Mouse (Mus musculus): Measurements from ENCODE around the gene Spred1.
"Not testable (repeated sequence)": the region's sequence is repeated elsewhere in the genome, so short reads cannot be mapped to it uniquely, and the experiment has no call there.

Gene Spred1

DNA sequence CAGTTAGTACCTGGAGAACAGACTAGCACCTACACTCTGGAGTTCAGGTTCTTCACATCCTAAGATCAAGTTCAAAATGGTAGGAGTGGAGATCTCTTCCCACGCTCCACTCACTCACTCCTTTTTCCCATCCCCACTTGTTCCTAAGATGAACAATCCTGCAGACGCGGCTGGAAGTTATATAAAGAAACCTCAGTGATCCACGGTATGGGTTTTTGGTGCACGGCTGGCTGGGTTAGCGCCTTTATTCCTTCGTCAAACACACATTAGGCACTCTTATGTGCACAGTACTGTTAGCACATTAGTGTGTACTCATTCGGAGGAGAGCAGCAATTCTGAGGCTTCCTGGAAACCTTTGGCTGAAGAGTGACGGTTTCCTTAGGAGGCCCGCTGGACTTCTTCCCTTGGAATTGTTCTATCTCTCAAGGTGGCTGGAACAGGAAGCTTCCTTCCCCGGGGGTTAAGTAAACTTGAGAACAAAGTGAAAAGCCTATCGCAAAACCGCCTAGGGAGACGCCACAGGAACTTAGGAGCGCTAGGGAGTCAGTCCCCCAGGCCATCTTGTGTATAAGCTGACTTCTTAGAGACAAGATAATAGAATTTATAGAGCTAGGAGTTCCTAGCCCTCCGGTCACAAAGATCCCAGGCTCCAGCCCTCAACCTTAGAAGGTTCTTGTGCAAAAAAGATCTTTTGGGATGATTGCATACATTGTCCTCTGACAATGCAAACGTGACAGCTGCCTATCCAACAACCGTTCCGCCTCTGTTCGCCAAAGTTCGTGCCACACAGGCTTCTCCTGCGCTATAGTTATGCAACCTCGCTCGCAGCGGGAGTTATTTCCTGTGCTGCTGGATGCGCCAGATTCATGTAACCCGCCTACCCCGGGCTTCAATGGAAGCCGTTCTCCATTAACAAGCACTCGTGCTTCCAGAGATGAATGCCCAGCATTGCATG is 1.6 kb upstream of the Spred1 start:
- DNase-seq (ENCODE audit: low spot score in 2 of 2) = peak; percentile 85 to 86

- DNase-seq (ENCODE audit: low spot score in 2 of 2) = peak; percentile 89
Measured at GRCm38 (mm10) chr2:117120246-117121211, 645 bp upstream of the Spred1 start.

GRCm38 (mm10) chr2:117121984-117122605 is 921 bp downstream of the Spred1 start:
- no peak for DNase-seq (ENCODE audit: low spot score in 2 of 2)

DNA sequence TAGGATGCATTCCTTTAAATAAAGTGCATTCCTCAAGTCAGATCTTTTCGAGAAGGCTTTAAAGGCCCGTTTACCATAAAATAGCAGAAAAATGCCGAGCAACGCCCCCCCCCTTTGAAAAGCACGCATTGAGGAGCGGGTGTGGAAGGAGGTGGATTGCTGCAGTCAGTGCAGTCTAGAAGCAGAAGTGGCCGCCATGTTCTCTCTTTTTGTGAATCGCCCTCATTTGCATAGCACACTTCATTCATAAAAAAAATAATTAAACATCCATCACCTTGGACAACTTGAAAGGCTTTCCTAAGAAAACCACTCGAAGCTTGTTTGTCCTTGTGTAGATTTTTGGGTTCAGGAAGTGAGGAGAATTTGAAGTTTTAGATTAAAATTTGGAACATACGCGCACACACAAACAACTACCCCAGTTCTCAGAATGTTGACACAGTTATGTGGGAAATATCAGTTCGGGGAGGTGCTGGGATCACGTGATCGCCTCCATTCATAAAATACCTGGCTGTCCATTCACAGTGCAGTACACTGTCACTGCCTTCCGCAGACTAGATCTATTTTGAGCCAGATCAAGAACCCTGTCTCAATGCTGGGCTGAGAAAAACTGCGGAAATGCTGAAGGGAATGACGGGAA is 1.6 kb downstream of the Spred1 start:
- DNase-seq (ENCODE audit: low spot score in 2 of 2) = peak; percentile 72 to 76

GRCm38 (mm10) chr2:117123701-117124100 is 2.5 kb downstream of the Spred1 start:
- no peak for DNase-seq (ENCODE audit: low spot score in 2 of 2)

GRCm38 (mm10) chr2:117124839-117125238 is 3.7 kb downstream of the Spred1 start:
- no peak for DNase-seq (ENCODE audit: low spot score in 2 of 2)

DNA sequence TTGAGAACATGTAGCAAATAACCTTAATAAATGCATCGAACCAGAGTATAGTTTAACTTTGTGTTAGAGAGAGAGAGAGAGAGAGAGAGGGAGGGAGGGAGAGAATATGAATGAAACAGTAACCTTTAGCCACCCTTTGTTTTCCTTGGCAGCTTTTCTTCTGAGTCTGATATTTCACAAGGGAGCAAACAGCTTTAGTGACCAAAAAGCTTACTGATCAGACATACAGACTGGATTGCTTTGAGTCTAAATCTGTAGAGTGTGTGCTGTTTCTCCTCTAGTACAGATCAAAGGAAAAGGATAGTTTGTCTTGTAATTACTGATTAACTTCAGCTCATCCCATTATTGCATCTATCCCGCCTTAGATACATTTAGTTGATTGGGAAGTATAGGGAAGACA is 8.0 kb downstream of the Spred1 start:
- no peak for DNase-seq (ENCODE audit: low spot score in 2 of 2)

GRCm38 (mm10) chr2:117131041-117131440 is 9.9 kb downstream of the Spred1 start:
- not testable (repeated sequence) for DNase-seq (ENCODE audit: low spot score in 2 of 2)

GRCm38 (mm10) chr2:117131910-117132309 is 10.7 kb downstream of the Spred1 start:
- DNase-seq (ENCODE audit: low spot score in 2 of 2) = no peak

DNA sequence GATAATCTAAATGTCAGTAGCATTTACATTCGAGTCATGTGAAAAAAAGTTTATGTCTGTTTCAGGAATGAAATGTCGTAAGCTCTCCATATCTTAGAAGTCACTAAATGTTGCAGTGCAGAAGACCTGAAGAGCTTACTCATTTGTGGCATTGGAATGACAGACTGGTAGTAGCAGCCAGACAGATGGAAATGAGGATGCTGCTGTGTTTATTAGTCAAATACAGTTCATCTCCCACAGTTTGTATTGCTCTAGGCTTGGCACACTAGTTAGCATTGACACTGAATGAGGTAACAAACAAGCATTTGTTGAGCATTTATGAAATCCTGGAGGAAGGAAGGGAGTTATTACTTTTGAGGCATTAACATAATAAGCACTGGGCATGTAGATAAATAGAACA is 12.4 kb downstream of the Spred1 start:
- no peak for DNase-seq (ENCODE audit: low spot score in 2 of 2)

- DNase-seq (ENCODE audit: low spot score in 2 of 2) = no peak
Measured at GRCm38 (mm10) chr2:117137751-117138150, 16.6 kb downstream of the Spred1 start.

DNA sequence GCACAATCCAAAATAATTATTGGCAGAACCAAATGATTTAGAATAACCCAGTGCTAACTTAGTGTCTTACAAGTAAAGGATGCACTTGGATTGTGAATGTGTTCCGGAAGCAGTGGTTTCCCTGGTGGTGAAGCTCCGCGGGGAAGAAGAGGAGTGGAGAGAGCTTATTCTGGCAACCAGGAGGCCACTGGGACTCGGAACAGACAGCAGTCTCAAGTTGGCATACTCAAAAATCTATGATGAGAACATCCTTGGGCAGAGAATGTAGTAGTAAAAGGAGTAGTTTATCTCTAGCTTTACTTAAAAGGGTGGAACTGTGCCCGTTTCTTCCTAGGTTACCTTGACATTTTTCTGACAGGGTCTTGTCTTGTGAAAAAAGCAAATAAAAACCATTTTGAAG is 17.8 kb downstream of the Spred1 start:
- no peak for DNase-seq (ENCODE audit: low spot score in 2 of 2)

GRCm38 (mm10) chr2:117139977-117140376 is 18.8 kb downstream of the Spred1 start:
- DNase-seq (ENCODE audit: low spot score in 2 of 2) = no peak

- no peak for DNase-seq (ENCODE audit: low spot score in 2 of 2)
Measured at GRCm38 (mm10) chr2:117143106-117143505, 21.9 kb downstream of the Spred1 start.

GRCm38 (mm10) chr2:117146026-117146425 is 24.9 kb downstream of the Spred1 start:
- DNase-seq (ENCODE audit: low spot score in 2 of 2) = no peak

- no peak for DNase-seq (ENCODE audit: low spot score in 2 of 2)
Measured at GRCm38 (mm10) chr2:117146617-117147016, 25.4 kb downstream of the Spred1 start.

GRCm38 (mm10) chr2:117152161-117152560 is 31.0 kb downstream of the Spred1 start:
- no peak for DNase-seq (ENCODE audit: low spot score in 2 of 2)

- DNase-seq (ENCODE audit: low spot score in 2 of 2) = no peak
Measured at GRCm38 (mm10) chr2:117168379-117168778, 47.2 kb downstream of the Spred1 start.

- no peak for DNase-seq (ENCODE audit: low spot score in 2 of 2)
Measured at GRCm38 (mm10) chr2:117169037-117169436, 47.9 kb downstream of the Spred1 start.

GRCm38 (mm10) chr2:117172981-117173380 is 51.8 kb downstream of the Spred1 start:
- peak in 1 of 2 experiments; percentile 30 for DNase-seq (ENCODE audit: low spot score in 2 of 2)

DNA sequence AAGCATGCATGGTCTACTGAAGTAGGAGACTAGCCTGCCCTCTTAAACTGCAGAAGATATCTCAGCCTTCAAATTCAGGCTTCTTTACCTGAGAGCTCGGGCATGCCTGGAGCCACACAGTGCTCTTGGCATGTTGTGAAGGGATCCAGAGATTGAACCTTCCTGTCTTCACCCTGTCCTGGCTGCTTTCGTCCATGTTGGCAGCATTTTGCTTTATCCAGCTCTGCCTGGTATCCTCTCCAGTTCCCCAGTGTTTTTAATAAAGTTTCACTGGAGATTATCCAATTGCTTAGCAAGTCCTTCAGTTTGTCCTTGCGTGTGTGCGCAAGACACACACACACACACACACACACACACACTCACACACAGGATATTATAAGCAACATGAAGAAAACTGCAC is 54.9 kb downstream of the Spred1 start:
- no peak for DNase-seq (ENCODE audit: low spot score in 2 of 2)

Measured in heart, adult 9 months (tissue).